Mouse (Mus musculus) erythroblast, embryonic 14.5 days (primary cell): ENCODE data around the gene F830045P16Rik.

ENCODE experiments used
- GATA1 ChIP-seq: IDR thresholded peaks from 2 replicates; pipeline ENCODE4 v1.6.1; 2012; ENCODE audit warnings: low read length, inconsistent platforms, mixed read lengths
- TAL1 ChIP-seq: IDR thresholded peaks from 3 replicates; pipeline ENCODE4 v1.6.1; 2012; ENCODE audit warnings: low read length, inconsistent platforms, mixed read lengths

DNA sequence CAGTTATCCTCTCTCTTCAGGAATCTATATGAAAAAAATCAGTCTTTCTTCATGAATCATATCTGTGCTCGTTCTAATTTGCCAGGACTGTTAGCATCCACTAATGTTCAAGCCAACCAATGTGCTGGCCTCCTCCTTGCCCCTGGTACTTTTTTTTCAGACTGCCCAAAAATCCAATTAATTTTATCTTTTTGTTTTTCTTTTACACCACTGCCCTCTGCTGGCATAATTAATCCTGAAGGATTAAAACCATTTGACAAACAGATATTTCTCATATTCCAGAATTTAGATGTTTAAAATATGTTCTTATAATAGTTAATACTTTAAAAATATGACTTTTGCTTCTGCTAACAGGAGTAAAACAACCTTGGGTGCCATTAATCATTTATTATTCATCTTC, 101.2 kb downstream of the F830045P16Rik start:
- TF ChIP-seq GATA1: no peak
- TF ChIP-seq TAL1: no peak
